Mouse (Mus musculus) adipocyte (in vitro differentiated cells): ENCODE results near the gene Itgb2.

Source experiments
- DNase-seq: peaks from one replicate; pipeline ENCODE4 v3.0.0-alpha.2; 2016; ENCODE audit warnings: low spot score

Gene Itgb2

DNA sequence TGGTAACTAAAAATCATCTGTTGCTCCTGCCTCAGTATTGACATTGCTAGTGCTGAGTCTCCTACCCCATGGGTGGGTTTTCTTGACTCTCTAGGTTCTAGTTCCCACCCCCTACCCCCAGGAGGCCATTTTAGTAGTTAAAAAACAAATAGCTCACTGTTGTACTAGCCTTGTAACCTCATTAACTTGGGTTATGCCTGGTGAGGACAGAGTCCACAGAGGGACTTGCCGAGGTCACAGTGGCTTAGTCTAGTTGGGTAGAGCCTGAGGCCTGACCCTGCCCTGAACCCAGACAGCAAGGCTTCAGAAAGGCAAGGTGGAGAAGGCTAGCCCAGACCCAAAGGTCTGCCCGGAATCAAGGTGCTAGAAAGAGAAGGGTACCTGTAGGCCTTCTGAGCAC lies 58.0 kb downstream of the Itgb2 start:
- DNase-seq, result no peak

DNA sequence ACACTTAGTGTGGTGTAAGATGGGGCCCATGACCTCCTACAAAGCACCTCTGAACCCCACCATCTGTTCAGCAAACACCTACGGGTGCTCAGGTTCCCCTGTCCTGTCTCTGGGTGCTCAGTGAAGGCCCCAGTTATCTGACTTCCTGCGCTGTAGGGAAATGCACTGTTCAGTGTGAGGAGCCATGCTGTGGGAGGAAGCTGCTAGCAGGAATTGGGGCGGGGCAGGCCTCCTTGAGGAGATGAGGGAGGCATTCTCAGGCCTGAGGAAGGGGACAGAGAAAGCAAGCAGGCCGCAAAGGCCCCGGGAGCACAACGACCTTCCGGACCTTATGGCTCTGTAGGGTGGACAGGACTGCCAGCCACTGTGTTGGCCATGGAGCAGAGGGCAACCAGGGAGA lies 59.1 kb downstream of the Itgb2 start:
- no peak for DNase-seq

DNA sequence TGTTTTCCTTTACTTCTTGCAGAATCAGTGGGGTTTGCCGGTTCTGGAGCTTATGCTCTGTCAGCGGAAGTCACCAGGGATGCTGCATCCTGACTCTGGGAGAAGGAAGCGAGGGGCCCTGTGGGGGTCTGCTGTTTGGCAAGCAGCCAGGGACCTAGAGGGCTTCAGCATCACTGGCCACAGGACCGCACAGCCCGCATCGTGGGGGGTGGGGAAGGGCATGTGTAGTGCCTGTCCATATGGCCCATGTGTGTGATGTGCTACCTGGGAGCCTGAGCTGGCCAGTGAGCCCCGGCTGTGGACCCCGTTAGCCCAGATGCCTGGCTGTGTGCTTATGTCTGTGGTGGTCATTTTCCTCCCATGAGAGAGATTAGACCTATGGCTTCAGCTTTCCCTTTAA lies 59.7 kb downstream of the Itgb2 start:
- no peak for DNase-seq

DNA sequence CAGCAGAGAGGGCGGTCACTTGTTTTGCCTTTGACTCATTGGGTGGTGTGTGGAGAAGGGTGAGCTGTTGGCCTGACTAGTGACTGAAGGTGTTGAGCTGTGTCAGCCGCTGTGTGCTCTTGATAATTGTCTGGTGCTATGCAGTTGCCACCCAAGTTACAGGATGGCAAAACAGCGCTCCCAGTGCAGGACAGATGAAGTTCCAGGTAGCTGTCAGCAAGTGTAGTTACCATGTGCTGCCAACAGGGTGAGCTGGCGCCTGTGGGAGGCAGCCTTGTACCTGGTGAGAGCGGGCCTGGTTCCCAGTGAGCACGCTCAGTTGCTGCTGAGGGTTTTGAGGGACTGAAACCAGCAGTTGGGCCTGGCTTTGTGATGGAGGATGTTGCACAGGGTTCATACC lies 60.8 kb downstream of the Itgb2 start:
- DNase-seq, result peak; percentile 52

- DNase-seq, result no peak
Observed at GRCm38 (mm10) chr10:77591546-77591945, 61.5 kb downstream of the Itgb2 start.

GRCm38 (mm10) chr10:77596060-77596459 lies 66.0 kb downstream of the Itgb2 start:
- DNase-seq, result no peak

GRCm38 (mm10) chr10:77603021-77603420 lies 73.0 kb downstream of the Itgb2 start:
- DNase-seq, result no peak

DNA sequence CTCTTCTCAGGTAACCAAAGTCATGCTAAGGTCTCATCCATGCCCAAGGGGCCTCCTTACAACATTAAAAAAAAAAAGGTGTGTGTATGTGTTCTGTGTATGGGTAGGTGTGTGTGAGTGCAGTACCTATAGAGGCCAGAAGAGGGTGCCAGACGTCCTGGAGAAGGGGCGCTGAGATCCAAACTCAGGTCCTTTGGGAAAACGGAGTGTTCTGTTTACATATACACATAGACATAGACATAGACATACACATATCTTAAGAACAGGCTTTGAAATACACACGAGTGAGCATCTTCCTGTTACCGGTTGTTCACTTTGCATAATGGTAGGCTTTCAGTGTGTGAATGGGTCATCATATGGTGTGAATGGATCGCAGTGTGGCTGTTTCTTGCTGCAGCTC lies 74.1 kb downstream of the Itgb2 start:
- no peak for DNase-seq

DNA sequence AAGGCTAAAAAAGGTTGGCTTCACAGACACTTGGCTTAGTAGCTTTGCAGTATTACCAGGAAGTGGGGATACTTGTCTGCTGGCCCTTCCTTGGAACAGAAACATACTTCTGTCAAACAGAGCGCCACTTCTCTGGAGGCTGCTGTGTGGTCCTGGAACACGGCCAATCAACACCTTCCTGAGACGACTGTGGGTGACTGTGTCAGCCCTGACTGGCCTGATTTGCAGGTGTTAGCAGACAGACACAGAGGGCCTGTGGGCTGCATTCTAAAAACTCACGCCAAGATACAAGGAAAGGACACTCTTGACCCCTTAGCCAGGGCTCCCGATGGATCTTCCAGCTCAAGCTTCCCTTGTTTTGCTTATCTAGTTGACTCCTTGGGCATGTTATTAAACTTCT lies 74.9 kb downstream of the Itgb2 start:
- no peak for DNase-seq

- peak; percentile 78 for DNase-seq
Observed at GRCm38 (mm10) chr10:77605368-77605767, 75.3 kb downstream of the Itgb2 start.

DNA sequence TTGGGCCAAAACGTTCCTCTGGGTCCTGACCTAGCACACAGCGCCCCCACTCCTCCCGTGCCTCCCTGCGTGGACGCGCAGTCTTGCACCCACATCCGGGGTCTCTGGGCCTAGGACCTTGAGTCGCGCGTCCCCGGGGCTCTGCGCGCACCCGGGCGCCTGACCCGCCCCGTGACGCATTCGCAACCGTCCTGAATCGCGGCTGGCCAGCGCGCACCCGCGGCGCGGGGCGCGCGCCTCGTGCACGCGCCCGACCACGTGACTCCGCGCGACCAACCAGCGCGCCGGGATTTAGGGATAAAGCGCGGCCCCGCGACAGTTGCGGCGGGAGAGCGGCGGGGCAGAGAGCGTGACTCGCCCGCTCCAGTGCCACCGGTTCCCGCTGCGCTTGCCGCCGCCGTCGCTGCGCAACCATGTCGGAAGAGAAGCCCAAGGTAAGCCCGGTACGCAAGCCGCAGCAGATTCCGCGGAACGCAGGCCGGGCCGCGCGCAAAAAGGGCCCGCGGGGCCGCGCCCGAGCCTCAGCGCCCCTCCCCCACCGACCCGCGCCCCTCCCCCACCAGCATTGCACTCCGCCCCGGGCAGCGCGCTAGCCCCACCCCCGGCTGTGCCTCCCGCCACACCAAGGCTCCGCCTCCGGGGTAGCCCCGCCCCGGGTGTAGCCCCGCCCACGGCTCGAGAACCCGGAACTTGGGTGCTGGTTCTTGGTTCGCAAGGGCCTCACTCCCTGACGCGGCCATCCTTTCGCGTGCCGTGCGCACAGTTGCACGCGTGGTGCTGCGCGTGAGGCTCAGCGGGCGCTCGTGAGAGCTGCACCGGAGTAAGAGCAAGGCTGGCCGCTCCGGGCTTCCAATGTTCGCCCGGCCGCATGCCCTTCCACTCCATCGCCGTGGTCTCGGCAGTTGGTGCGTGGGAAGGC lies 76.1 kb downstream of the Itgb2 start, which contains the start of the genes Sumo3 and Gm49325:
Gene Sumo3, plus strand, starts transcription at position 190 of the 919 bp plus-strand sequence.
Gene Gm49325, plus strand, starts transcription at position 290 of the 919 bp plus-strand sequence.
- peak; percentile 91 for DNase-seq

DNA sequence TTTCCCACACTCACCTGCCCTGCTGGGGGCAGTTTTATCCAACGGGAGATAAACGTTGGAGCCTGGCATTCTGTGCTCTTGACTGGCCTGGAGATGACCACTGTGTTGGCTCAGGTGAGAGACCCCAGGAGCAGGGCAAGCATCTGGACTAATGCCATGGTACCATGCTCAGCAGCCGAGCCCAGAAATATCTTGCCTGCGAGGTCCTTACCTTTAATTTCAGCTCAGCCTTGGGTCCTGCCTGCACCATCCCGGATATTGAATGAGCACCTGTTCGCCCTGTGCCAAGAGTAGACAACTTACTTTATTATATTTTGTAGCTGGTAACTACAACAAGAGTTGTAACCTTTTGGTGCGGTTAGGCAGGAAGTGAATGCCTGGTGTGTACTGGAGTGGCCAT lies 76.8 kb downstream of the Itgb2 start:
- no peak for DNase-seq

DNA sequence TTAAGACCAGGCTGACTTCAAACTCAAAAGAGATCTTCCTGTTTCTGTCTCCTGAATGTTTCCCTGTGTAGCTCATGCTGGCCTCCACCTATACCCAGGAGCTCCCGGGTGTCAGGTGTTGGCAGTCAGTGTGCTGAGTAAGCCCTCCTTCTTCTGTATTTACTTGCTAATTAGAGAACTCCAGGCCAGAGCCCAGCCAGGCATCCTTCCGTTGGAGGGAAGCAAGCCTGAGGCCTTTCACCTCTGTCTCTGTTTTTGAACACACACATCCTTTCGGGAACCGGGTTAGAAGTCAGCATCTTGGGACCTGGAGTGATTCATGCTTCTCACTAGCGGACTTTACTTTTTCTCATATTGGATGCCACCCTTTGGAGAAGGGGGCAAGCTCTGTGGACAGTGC lies 77.4 kb downstream of the Itgb2 start:
- DNase-seq, result peak; percentile 66

GRCm38 (mm10) chr10:77608589-77608988 lies 78.5 kb downstream of the Itgb2 start:
- no peak for DNase-seq

GRCm38 (mm10) chr10:77610221-77610961 lies 80.3 kb downstream of the Itgb2 start:
- DNase-seq, result no peak

- peak; percentile 84 for DNase-seq
Observed at GRCm38 (mm10) chr10:77613409-77613808, 83.4 kb downstream of the Itgb2 start.
